Mouse (Mus musculus) liver, embryonic 14.5 days (tissue): ENCODE results near the gene Tbc1d22a.

Experiments
- CTCF ChIP-seq: IDR thresholded peaks from 2 replicates; pipeline ENCODE4 v1.5.1; 2016; ENCODE audit warnings: antibody characterized with exemption, low read depth, control low read depth
- EP300 ChIP-seq: IDR thresholded peaks from 2 replicates; pipeline ENCODE4 v1.6.1; 2016; ENCODE audit warnings: antibody characterized with exemption, low read depth

GRCm38 (mm10) chr15:86199052-86199451 is 15.2 kb upstream of the Tbc1d22a start:
- TF ChIP-seq EP300 (no peak), CTCF (no peak)
